Mouse (Mus musculus) T-helper 1 cell (primary cell): ENCODE measurements at regions not wholly inside any gene's neighbourhood (a gene's known extent, or its start where the extent isn't known, plus 50 kb on each side); places are given as distances from the start of the nearest gene placed in this dataset.
"Not testable (repeated sequence)": the region's sequence is repeated elsewhere in the genome, so short reads cannot be mapped to it uniquely, and the experiment has no call there.

ENCODE experiments used
- in situ Hi-C: fragments of 300-600 bp; cut with MboI, MseI; formaldehyde crosslinking; loops from one replicate; pipeline ENCODE4 v1.15.1; 2025; ENCODE audit warnings: high pct_unique_total_duplicates

DNA sequence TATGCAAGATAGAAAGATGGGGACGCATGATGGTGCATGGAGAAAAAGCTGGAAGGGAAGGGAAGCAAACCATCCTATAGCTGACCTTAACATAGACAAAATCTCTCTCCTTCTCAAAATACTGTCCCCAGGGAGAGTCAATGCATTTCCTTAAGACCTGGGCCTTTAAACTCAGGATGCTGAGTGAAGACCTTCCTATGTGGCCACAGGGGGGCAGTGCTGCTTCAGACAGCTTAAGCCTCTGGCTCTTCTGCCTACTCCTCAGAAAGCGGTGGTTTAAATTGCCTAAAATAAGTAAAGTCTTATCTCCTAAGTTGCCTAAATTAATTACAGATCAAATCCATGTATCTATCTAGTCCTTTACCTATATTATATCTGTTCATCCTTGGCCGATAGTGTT is 449.4 kb upstream of the Olfr1507 start:
- in situ Hi-C loops: loop anchor here (25.0 kb wide), 1 partner anchor 133 kb away; no protein-coding TSS in a partner anchor

DNA sequence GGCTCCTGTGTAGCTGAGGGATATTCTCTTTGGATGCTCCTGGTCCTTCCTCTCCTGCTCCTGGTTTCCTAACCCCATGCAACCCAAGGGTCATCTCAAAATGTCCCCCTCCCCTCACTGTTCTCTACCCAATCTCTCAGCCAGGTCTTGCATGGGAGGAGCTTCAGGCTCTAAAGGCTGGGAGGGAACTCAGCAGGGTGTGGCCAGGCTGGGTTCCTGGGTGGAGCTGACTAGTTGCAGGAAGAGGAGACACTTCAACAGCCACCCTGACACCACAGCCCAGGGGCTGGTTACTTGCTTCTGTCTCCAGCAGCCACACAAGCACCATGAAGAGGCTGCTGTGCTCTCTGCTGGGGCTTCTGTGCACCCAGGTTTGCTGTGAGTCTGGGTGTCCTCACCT is 446.9 kb upstream of the Olfr1507 start:
- in situ Hi-C loops: loop anchor here (25.0 kb wide), 1 partner anchor 130 kb away; no protein-coding TSS in a partner anchor

- in situ Hi-C loops: loop anchor here (25.0 kb wide), 1 partner anchor 129 kb away; no protein-coding TSS in a partner anchor
Observed at GRCm38 (mm10) chr14:52941747-52942146, 446.2 kb upstream of the Olfr1507 start.

DNA sequence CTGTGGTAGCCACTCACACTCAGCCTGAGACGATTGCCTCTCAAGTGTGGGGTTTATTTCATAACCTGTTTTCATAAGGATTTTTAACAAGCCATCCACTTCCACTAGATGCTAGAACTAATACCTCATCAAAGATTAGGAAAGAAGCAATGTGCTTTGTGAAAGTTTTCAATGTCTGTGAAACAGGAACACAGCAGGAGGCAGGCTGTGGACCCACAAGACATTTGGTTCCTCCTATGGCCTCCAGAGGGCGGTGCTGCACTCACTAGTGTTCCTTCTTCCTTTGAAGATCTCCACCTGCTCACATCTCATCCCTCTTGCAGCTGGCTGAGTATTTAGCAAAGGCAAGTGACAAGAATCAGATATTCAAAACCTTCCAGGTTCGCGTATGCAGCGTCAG is 424.6 kb upstream of the Olfr1507 start:
- in situ Hi-C loops: not testable (repeated sequence)

- in situ Hi-C loops: loop anchor here (10.0 kb wide), 1 partner anchor 701 kb away; no protein-coding TSS in a partner anchor
Observed at GRCm38 (mm10) chr14:52913814-52914213, 418.3 kb upstream of the Olfr1507 start.

DNA sequence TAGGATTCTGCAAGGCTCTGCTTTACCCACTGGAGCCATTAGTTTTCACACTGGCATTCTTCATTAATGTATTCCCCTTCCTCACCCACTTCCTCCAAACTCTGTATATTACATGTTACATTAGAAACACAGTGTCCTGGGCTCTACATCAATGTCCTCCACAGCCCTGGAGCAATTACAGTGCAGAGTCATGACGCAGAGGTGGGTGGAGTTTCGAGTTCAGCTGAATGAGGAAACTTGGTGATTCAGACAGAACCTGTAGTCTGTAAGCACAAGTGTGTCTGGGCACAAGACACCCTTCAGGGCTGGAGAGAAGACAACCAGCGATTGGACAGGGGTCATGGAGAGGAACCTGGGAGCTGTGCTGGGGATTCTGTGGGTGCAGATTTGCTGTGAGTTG is 404.1 kb upstream of the Olfr1507 start:
- in situ Hi-C loops: not testable (repeated sequence)

DNA sequence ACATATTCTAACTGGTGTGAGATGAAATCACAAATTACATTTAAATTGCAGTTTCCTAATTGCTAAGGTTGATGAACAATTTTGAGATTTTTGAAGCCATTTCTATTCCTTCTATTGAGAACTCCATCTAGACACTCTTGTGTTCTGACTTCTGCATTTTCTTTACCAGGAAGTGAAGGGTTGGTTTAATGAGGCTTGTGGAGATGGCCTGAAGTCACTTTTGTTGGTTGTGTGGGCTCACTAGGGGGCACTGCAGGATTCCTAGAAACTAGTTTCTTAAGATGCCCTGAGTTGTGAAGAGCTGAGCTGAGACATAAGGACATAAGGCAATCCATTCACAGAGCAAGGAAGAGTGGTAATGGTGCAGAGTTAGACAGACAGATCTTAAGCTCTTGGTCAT is 402.8 kb upstream of the Olfr1507 start:
- in situ Hi-C loops: not testable (repeated sequence)

DNA sequence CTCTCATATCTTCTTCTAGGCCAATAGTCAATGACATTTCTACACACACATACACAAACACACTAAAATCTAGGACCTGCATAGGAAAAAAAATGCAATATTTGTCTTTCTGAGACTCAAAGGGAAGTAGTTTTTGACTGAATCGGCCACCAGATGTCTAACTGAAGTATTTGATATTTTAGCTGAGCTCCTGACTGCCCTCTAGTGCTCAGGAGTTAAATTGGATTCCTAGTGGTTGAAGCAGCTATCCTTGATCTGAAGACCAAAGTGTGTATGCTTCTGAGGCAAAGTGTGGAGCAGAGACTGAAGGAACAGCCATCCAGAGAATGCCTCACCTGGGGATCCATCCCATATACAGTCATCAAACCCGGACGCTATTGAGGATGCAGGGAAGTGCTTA is 384.4 kb upstream of the Olfr1507 start:
- in situ Hi-C loops: loop anchor here (10.0 kb wide), 1 partner anchor 315 kb away; no protein-coding TSS in a partner anchor

DNA sequence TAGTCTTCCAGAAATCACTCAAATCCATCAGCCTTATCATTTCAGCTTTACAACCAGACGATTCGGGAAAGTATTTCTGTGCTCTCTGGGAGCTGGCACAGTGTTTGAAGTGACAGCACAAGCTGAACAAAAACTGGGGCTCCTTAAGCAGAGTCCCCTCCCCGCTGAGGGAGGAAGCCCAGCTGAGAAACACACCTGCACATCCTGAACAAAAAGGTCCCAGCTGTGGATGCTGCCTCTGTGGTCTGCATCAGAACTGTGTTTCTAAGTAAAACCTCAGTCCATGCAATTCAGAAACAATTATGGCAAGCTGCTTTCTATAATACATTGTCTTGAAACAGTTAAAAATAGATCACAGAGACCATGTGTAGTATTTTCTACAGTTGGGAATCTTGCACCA is 368.3 kb upstream of the Olfr1507 start:
- in situ Hi-C loops: not testable (repeated sequence)

DNA sequence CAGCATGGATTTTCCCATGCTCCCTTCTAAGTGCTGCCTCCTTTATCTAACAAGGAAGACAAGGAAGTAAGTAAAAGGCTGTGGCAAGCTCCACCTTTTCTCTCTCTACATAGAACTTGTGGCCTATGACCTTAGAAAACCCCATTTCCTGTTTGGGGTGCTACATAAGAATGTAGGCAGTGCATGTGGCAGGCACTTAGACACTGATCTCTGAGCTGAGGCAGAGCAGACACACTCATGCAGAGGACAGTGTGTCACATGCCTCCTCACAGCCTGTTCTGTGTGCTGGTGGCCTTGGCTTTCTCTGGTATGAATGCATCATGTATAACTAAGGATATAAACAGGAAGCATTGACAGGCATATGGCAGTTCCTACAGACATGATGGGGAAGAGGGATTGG is 367.6 kb upstream of the Olfr1507 start:
- in situ Hi-C loops: not testable (repeated sequence)

- in situ Hi-C loops: not testable (repeated sequence)
Observed at GRCm38 (mm10) chr14:52862491-52862890, 366.9 kb upstream of the Olfr1507 start.

- in situ Hi-C loops: loop anchor here (5.0 kb wide), 1 partner anchor 312 kb away; no protein-coding TSS in a partner anchor
Observed at GRCm38 (mm10) chr14:52855339-52855738, 359.8 kb upstream of the Olfr1507 start.

DNA sequence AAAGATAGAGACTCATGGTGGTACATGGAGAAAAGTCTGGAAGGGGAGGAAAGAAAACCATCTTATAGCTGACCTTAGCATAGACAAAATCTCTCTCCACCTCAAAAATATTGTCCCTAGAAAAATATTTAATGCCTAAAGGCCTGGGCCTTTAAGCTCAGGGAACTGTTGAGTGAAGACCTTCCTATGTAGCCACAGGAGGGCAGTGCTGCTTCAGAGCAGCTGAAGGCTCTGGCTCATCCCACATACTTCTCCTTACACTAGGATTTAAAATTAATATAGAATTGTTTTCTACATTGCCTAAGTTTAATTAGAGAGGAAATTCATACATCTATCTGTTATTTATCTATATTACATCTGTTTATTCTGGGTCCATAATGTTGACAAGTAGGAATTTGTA is 358.0 kb upstream of the Olfr1507 start:
- in situ Hi-C loops: not testable (repeated sequence)

DNA sequence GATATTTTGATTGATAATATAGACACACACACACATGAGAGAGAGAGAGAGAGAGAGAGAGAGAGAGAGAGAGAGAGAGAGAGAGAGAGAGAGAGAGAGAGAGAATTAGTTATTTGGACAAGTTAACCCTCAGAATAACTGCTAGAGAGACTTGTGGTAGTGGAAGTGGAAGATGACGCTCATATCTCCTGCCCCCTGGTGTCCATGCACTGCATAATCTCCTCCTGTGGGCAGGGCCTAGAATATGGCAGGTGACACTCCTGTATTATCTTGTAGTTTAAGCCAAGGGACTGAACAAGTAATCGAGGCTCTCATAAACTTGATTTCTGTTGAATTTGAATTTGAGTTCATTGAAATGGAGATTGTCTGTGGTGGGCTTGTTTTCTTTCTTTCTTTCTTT is 352.4 kb upstream of the Olfr1507 start:
- in situ Hi-C loops: not testable (repeated sequence)

DNA sequence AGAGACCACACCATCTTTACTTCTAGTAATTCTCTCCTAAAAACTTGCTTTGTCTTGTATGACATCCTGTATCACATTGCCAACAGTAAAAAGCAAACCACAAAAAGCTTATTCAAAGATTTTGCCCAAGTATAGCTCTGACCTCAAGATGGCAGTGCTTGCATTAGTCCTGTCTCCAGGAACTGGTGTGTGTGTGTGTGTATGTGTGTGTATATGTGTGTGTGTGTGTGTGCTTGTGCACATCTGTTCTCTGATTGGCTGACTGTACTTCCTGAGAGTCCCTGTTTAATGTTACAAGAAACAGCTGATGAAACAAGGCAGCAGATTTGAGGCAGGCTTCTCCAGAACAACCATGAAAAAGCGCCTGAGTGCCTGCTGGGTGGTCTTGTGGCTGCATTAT is 328.5 kb upstream of the Olfr1507 start:
- in situ Hi-C loops: loop anchor here (25.0 kb wide), 2 partner anchors 113 to 463 kb away; no protein-coding TSS in a partner anchor

DNA sequence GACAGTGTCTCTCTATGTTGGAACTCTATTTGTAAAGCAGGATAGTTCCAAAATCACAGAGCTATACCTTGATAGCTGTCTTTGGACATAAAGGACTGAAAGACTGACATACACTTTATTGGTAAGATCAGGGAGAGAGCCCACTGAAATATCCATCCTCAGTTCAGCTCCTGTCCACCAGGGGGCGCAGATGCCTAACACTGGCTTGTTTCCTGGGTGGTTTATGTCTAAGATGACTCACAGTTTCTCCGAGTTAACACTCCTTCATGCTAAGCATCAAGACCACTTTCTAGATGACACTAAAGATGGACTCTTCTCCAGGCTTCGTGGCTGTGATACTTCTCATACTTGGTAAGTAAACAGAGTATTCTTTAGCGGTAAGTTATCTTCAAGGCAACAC is 326.1 kb upstream of the Olfr1507 start:
- in situ Hi-C loops: loop anchor here (25.0 kb wide), 2 partner anchors 116 to 466 kb away; no protein-coding TSS in a partner anchor

DNA sequence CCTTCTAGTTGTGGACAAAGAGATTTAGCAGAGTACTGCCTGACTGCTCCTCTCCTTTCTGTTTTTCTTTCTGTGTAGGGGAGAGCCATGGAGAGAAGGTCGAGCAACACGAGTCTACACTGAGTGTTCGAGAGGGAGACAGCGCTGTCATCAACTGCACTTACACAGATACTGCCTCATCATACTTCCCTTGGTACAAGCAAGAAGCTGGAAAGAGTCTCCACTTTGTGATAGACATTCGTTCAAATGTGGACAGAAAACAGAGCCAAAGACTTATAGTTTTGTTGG is 315.5 kb upstream of the Olfr1507 start:
- in situ Hi-C loops: loop anchor here (10.0 to 25.0 kb wide), 3 partner anchors 126 to 714 kb away; no protein-coding TSS in a partner anchor

- in situ Hi-C loops: loop anchor here (10.0 to 25.0 kb wide), 3 partner anchors 127 to 714 kb away; no protein-coding TSS in a partner anchor
Observed at GRCm38 (mm10) chr14:52810275-52811127, 315.0 kb upstream of the Olfr1507 start.

GRCm38 (mm10) chr14:52801705-52802104 is 306.2 kb upstream of the Olfr1507 start:
- in situ Hi-C loops: loop anchor here (25.0 kb wide), 2 partner anchors 136 to 486 kb away; no protein-coding TSS in a partner anchor

- in situ Hi-C loops: not testable (repeated sequence)
Observed at GRCm38 (mm10) chr14:52792600-52792999, 297.1 kb upstream of the Olfr1507 start.

DNA sequence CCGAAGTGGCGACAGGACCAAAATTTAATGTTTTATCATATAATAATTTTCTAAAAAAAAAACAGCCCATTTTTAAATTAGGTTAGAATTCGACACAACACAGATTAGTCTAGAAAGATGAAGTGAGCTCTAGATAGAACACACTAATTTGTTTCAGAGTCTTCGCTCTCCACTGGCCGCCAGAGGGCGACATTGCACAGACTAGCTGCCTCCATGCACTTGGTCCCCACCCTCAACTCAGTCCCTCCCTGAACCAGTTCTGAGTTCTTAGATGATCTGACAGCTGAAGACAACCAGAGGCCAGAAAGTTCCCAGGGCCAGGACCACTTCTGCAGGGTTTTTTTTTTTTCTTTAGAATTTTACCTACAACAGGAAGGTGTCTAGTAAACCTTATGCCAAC is 296.3 kb upstream of the Olfr1507 start:
- in situ Hi-C loops: not testable (repeated sequence)

- in situ Hi-C loops: loop anchor here (5.0 kb wide), 1 partner anchor 689 kb away; no protein-coding TSS in a partner anchor
Observed at GRCm38 (mm10) chr14:52782832-52783231, 287.3 kb upstream of the Olfr1507 start.

DNA sequence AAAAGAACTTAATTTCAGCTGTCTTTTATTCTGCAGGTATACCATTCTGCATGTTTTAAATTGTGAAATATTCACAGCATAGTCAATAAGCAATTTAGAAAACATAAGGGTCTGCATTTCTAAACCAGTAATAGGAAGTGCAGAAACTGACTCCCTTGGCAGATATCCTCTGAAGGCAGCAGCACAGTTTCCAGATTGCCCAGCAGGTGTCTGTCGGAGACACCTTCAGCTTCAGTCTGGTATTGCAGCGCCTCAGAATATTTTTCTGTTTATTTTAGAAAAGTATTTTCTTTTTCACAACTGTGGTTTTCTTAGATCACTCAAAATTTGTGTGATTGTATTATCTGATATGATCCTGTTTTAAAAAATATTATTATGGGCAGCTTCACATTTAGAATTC is 280.3 kb upstream of the Olfr1507 start:
- in situ Hi-C loops: not testable (repeated sequence)
